Mouse (Mus musculus) lung, postnatal 0 days (tissue): Measurements from ENCODE around the gene Arid5b. TPM values are rescaled to one million over a fixed set of nuclear protein-coding genes. Genes with fewer than 3 reads are reported as not detected.

Experiments used
- ATAC-seq: fragments of 200-750 bp; cut with Nextera tagmentation; 2 replicates; pipeline ENCODE4 v1.8.0; 2017; ENCODE audit warnings: moderate library complexity
- DNase-seq: peaks from one replicate; pipeline ENCODE4 v3.0.0-alpha.2; 2016; ENCODE audit warnings: low spot score
- H3K27ac ChIP-seq: fragments of 300-500 bp; sonication (generic); 2 replicates; pipeline ENCODE4 v1.5.1; 2014; ENCODE audit warnings: antibody characterized with exemption, mild to moderate bottlenecking, low read length, mixed read lengths
- H3K27me3 ChIP-seq: fragments of 300-500 bp; sonication (generic); replicated peaks from 2 replicates; pipeline ENCODE4 v1.6.1; 2014; ENCODE audit warnings: low read length, mixed read lengths; ENCODE audit not compliant: insufficient read depth
- H3K36me3 ChIP-seq: fragments of 300-500 bp; sonication (generic); 2 replicates; pipeline ENCODE4 v1.6.1; 2014; ENCODE audit warnings: low read length, mixed read lengths; ENCODE audit not compliant: insufficient read depth
- H3K4me1 ChIP-seq: fragments of 300-500 bp; sonication (generic); 2 replicates; pipeline ENCODE4 v1.6.1; 2014; ENCODE audit warnings: antibody characterized with exemption, low read depth, low read length, mixed read lengths; ENCODE audit not compliant: insufficient read depth
- H3K4me2 ChIP-seq: fragments of 300-500 bp; sonication (generic); replicated peaks from 2 replicates; pipeline ENCODE4 v1.6.1; 2014; ENCODE audit warnings: low read depth, mild to moderate bottlenecking, low read length, moderate library complexity, mixed read lengths
- H3K4me3 ChIP-seq: fragments of 300-500 bp; sonication (generic); 2 replicates; pipeline ENCODE4 v1.5.1; 2014; ENCODE audit warnings: low read depth, low read length
- H3K9ac ChIP-seq: fragments of 300-500 bp; sonication (generic); replicated peaks from 2 replicates; pipeline ENCODE4 v1.6.1; 2014; ENCODE audit warnings: low read depth, mild to moderate bottlenecking
- H3K9me3 ChIP-seq: fragments of 300-500 bp; sonication (generic); 2 replicates; pipeline ENCODE4 v1.6.1; 2016; ENCODE audit warnings: low read length, mixed read lengths
- CTCF ChIP-seq: IDR thresholded peaks from 2 replicates; pipeline ENCODE4 v1.5.1; 2016; ENCODE audit warnings: antibody characterized with exemption, mild to moderate bottlenecking
- EP300 ChIP-seq: IDR thresholded peaks from 2 replicates; pipeline ENCODE4 v1.6.1; 2016; ENCODE audit warnings: antibody characterized with exemption, mild to moderate bottlenecking, control low read depth
- WGBS: fragments of 180-500 bp; shearing (Covaris S2); extraction: QIAGEN DNeasy Blood & Tissue Kit; methylation state at CpG from one replicate; pipeline ENCODE4 v1.1.7; 2014; 5-methylcytosine and 5-hydroxymethylcytosine counted together
- polyA plus RNA-seq: library from polyadenylated mRNA; unstranded; fragments of >200 nt; fragmentation: Nextera tagmentation; extraction: Ambion mirVana; gene quantifications from 2 replicates; pipeline ENCODE4 v1.2.1, GENCODE M21; 2015

Arid5b gene
- polyA plus RNA-seq, 1 experiment from 2014 or later = 42.8 TPM

DNA sequence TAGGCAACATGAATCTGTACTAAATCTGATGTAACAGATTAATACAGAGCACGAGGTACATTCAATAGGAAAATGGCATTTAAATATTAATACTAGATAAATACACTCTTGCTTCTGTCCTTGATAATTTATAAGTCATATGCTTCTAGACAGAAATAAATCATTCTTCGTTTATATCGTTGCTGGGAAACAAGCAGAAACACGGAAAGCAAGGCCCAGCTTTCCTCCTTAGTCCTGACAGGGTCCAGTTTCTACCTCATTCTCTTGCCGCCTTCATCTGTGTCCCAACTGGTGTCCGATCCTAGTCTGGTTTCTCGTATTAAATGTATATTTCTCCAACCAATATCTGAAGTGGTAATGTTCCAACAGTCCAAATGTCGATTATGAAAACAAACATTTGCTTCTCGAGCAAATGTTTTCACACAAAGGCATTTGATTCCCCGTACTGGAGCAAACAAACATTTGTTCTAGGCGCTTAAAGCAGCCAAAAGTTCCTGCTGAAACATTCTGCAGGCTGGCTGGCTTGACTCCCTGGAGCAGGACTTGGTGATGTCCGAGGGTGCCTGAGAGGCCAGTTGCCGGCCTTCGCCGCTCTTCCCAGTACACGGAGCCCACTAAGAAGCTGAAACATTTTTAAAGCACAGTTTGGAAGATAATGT is 217.8 kb downstream of the Arid5b start:
- ATAC-seq (no peak), DNase-seq (peak; percentile 57)
- Histone ChIP-seq H3K36me3 (no peaks in the 10 kb centered on the region), H3K4me3 (no peak overlapping the region), H3K27me3 (no peaks in the 10 kb centered on the region), H3K4me1 (no peaks in the 10 kb centered on the region), H3K9me3 (no peaks in the 10 kb centered on the region), H3K27ac (peak overlapping the region; percentile 79), H3K4me2 (no peak overlapping the region), H3K9ac (no peak overlapping the region)
- whole genome bisulfite sequencing = 31% methylated on average over 16 of the region's 16 CpGs
- TF ChIP-seq CTCF (no peak), EP300 (no peak)

DNA sequence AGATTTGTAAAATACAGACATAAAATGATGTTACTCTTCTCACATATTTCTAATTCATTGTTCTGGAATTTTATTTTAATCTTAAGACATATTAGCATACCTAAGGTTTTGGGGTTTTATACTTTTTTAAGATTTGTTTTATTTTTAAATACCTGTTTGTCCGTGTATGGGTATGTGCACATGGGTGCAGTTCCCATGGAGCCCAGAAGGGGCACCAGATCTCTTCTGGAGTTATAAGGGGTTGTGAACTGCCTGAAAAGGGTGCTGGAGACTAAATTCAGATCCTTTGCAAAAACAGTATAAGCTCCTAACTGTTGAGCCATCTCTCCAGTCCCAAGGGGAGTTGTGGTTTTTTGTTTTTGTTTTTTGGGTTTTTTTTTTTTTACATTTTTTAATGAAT is 220.2 kb downstream of the Arid5b start:
- WGBS = 93% methylated on average over 1 of the region's 1 CpGs
- no peak for ATAC-seq
- H3K4me2 ChIP-seq = no peak overlapping the region
- no peak for DNase-seq
- H3K36me3 ChIP-seq = no peaks in the 10 kb centered on the region
- H3K27me3 ChIP-seq = no peaks in the 10 kb centered on the region
- no peaks in the 10 kb centered on the region for H3K4me1 ChIP-seq
- no peaks in the 10 kb centered on the region for H3K9me3 ChIP-seq
- H3K9ac ChIP-seq = no peak overlapping the region
- H3K4me3 ChIP-seq = no peak overlapping the region
- no peak for TF ChIP-seq EP300
- TF ChIP-seq CTCF = peak; percentile 46
- H3K27ac ChIP-seq = peak overlapping the region; percentile 64; the same call in 1 of the 2 replicates

DNA sequence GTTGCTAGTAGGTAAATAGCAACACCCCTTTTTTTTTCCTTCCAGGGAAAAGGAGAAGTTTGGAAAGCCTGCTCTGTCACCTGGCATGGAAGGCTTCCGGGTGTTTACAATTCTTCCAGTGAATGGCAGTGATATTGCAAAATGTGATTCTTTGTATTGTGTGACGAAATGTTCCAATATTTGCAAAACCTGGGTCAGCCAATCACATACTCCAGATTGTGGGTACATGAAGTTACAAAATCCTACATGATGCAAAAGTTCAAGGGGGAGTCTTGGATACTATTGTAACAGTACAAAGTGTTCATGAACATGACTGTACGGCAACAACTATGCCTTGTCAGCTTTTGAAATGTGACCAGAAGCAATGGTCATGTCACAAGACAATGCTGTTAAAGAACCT is 220.7 kb downstream of the Arid5b start:
- Histone ChIP-seq H3K9me3 (no peaks in the 10 kb centered on the region), H3K9ac (no peak overlapping the region), H3K36me3 (no peaks in the 10 kb centered on the region), H3K4me1 (no peaks in the 10 kb centered on the region), H3K27ac (peak overlapping the region; percentile 81), H3K27me3 (no peaks in the 10 kb centered on the region), H3K4me3 (no peak overlapping the region), H3K4me2 (no peak overlapping the region)
- 47% methylated on average over 3 of the region's 3 CpGs for WGBS
- TF ChIP-seq CTCF (no peak), EP300 (peak; percentile 100)
- ATAC-seq = peak; percentile 88
- DNase-seq = peak; percentile 96

DNA sequence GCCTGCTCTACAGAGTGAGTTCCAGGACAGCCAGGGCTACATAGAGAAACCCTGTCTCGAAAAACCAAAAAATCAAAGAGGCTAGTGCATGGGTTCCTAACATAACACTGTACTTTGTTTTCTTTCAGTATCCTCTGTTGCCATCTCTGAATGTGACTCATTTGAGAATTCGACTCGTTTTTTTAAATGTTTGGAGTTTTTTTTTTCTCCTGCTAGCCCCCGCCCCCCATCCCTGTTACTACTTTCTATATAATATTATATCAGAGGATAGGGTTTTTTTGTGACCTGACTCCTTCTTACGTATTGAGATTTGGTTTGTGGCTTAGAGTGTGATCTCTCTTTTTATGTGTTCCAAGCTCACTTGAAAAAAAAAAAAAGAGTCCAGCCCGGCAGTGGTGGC is 223.8 kb downstream of the Arid5b start:
- DNase-seq = no peak
- Histone ChIP-seq H3K36me3 (no peaks in the 10 kb centered on the region), H3K4me1 (no peaks in the 10 kb centered on the region), H3K4me2 (no peak overlapping the region), H3K27ac (no peak overlapping the region), H3K9me3 (no peaks in the 10 kb centered on the region), H3K4me3 (no peak overlapping the region), H3K27me3 (no peaks in the 10 kb centered on the region), H3K9ac (no peak overlapping the region)
- WGBS = 78% methylated on average over 6 of the region's 6 CpGs
- TF ChIP-seq EP300 (no peak), CTCF (no peak)
- no peak for ATAC-seq

DNA sequence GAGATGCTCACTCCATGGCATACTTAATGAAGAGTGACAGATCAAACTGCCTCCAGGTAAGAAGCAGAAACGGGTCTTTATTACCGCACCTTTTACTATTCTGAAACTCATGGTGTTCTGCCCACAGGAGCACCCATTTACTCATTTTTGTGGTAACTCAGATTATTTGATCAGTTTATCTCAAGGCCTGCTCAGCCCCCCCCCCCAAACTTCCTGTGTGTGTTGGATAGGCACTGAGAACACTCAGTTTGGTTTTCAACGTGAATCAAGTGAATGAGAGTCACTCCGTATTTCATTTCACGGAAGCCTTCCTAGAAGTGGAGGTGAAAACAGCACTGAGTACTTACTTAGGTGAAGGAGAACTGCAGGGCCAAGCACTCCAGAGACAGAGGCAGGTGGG is 224.4 kb downstream of the Arid5b start:
- ATAC-seq (no peak), DNase-seq (no peak)
- Histone ChIP-seq H3K27ac (no peak overlapping the region), H3K4me1 (no peaks in the 10 kb centered on the region), H3K4me3 (no peak overlapping the region), H3K36me3 (no peaks in the 10 kb centered on the region), H3K27me3 (no peaks in the 10 kb centered on the region), H3K9me3 (no peaks in the 10 kb centered on the region), H3K9ac (no peak overlapping the region), H3K4me2 (no peak overlapping the region)
- 67% methylated on average over 5 of the region's 5 CpGs for WGBS
- TF ChIP-seq CTCF (no peak), EP300 (no peak)

DNA sequence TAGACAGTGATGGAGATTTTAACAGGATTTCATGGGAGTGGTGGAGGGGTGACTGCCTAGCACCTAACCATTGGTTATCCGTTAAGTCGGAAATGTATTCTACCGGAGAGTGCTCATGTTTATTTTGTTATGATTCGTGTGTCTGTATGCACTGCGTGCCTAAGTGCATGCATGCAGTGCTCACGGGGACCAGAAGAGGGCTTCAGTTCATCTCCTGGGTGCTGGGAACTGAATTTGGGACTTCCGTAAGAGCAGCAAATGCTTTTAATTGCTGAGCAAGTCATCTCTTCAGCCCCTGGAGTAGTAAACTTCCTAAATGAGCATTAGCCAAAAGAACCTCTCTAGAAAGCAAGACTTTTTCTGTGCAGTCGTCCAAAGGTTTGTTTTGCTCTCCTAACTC is 226.2 kb downstream of the Arid5b start:
- Histone ChIP-seq H3K9me3 (no peaks in the 10 kb centered on the region), H3K4me2 (no peak overlapping the region), H3K27ac (no peak overlapping the region), H3K4me1 (no peaks in the 10 kb centered on the region), H3K27me3 (no peaks in the 10 kb centered on the region), H3K9ac (no peak overlapping the region), H3K36me3 (no peaks in the 10 kb centered on the region), H3K4me3 (no peak overlapping the region)
- 83% methylated on average over 8 of the region's 8 CpGs for WGBS
- TF ChIP-seq CTCF (peak; percentile 41), EP300 (no peak)
- no peak; the same call in 1 of the 2 replicates for ATAC-seq
- DNase-seq = no peak
